Mouse (Mus musculus) embryonic fibroblast, embryonic 13.5 days (primary cell): ENCODE measurements around the gene Olfr972. TPM values are rescaled to one million over a fixed set of nuclear protein-coding genes. Genes with fewer than 3 reads are reported as not detected.
"Not testable (repeated sequence)": the region's sequence is repeated elsewhere in the genome, so short reads cannot be mapped to it uniquely, and the experiment has no call there.

Experiments
- H3K27ac ChIP-seq: 2 replicates; pipeline ENCODE4 v1.5.1; 2012; ENCODE audit warnings: low read length, control low read depth, inconsistent platforms; ENCODE audit not compliant: insufficient read depth
- H3K4me1 ChIP-seq: 2 replicates; pipeline ENCODE4 v1.6.1; 2011; ENCODE audit warnings: low read length; ENCODE audit not compliant: control insufficient read depth, insufficient read depth
- H3K4me3 ChIP-seq: 2 replicates; pipeline ENCODE4 v1.5.1; 2011; ENCODE audit warnings: mild to moderate bottlenecking, control low read depth, low read length; ENCODE audit not compliant: insufficient read depth
- CTCF ChIP-seq: IDR thresholded peaks from 2 replicates; pipeline ENCODE4 v1.5.1; 2011; ENCODE audit warnings: mild to moderate bottlenecking, control low read depth, low read length, moderate library complexity, borderline replicate concordance; ENCODE audit not compliant: insufficient read depth
- POLR2A ChIP-seq: IDR thresholded peaks from 2 replicates; pipeline ENCODE4 v1.6.1; 2011; ENCODE audit warnings: low read depth, mild to moderate bottlenecking, control low read depth, low read length, moderate library complexity
- polyA plus RNA-seq: library from polyadenylated mRNA; stranded (reverse); fragments of >200 nt; gene quantifications from 2 replicates; pipeline ENCODE4 v1.2.4, GENCODE M21; 2011; ENCODE audit warnings: low read depth; ENCODE audit not compliant: missing spikeins, insufficient read length

Olfr972 gene
- polyA plus RNA-seq: not detected in 2 replicates

GRCm38 (mm10) chr9:39866122-39866521 is at the start of gene Olfr972:
Gene Olfr972 (plus strand): TSS chr9:39866422.
- TF ChIP-seq POLR2A: no peak
- TF ChIP-seq CTCF: no peak
- Histone ChIP-seq H3K27ac (no peak within 1 kb of the TSS), H3K4me3 (no peak within 1 kb of the TSS), H3K4me1 (no peaks in the 10 kb centered on the region)

- H3K27ac ChIP-seq, H3K4me3 ChIP-seq, H3K4me1 ChIP-seq: not testable (repeated sequence)
Measured at GRCm38 (mm10) chr9:39836576-39836975, 29.6 kb upstream of the Olfr972 start, which contains the start of gene Olfr971. Gene Olfr971 (plus strand): TSS chr9:39836876.

- not testable (repeated sequence) for H3K4me1 ChIP-seq, H3K27ac ChIP-seq, H3K4me3 ChIP-seq
Measured at GRCm38 (mm10) chr9:39871986-39872385, 5.8 kb downstream of the Olfr972 start.

GRCm38 (mm10) chr9:39877541-39878396 is 11.5 kb downstream of the Olfr972 start:
- H3K4me3 ChIP-seq, H3K27ac ChIP-seq, H3K4me1 ChIP-seq: not testable (repeated sequence)

- Histone ChIP-seq H3K4me3 (no peak overlapping the region), H3K4me1 (no peaks in the 10 kb centered on the region), H3K27ac (no peak overlapping the region)
- TF ChIP-seq POLR2A: no peak
- no peak for TF ChIP-seq CTCF
Measured at GRCm38 (mm10) chr9:39905106-39905505, 38.9 kb downstream of the Olfr972 start.

GRCm38 (mm10) chr9:39907036-39907435 is 40.8 kb downstream of the Olfr972 start, which contains the start of gene Olfr229:
Gene Olfr229 (plus strand): TSS chr9:39907336.
- TF ChIP-seq POLR2A (no peak), CTCF (no peak)
- no peak within 1 kb of the TSS for H3K4me3 ChIP-seq
- H3K4me1 ChIP-seq: no peaks in the 10 kb centered on the region
- no peak within 1 kb of the TSS for H3K27ac ChIP-seq

GRCm38 (mm10) chr9:39909939-39910338 is 43.7 kb downstream of the Olfr972 start:
- H3K27ac ChIP-seq: no peak overlapping the region
- no peaks in the 10 kb centered on the region for H3K4me1 ChIP-seq
- no peak overlapping the region for H3K4me3 ChIP-seq
- no peak for TF ChIP-seq CTCF
- no peak for TF ChIP-seq POLR2A

Other genes starting within 250 kb of the Olfr972 start
- not detected in 2 replicates for gene Olfr960, start 245.0 kb upstream of the Olfr972 start, polyA plus RNA-seq
- gene Olfr961, start 221.3 kb upstream of the Olfr972 start, polyA plus RNA-seq: not detected in 2 replicates
- not detected in 2 replicates for gene Olfr963, start 199.2 kb upstream of the Olfr972 start, polyA plus RNA-seq
- gene Olfr149, start 159.3 kb upstream of the Olfr972 start, polyA plus RNA-seq: not detected in 2 replicates
- gene Olfr965, start 155.1 kb upstream of the Olfr972 start, polyA plus RNA-seq: not detected in 2 replicates
- not detected in 2 replicates for gene Olfr150, start 135.4 kb upstream of the Olfr972 start, polyA plus RNA-seq
- gene Olfr967, start 120.2 kb upstream of the Olfr972 start, polyA plus RNA-seq: not detected in 2 replicates
- not detected in 2 replicates for gene Olfr968, start 83.2 kb upstream of the Olfr972 start, polyA plus RNA-seq
- not detected in 2 replicates for gene Olfr969, start 75.5 kb upstream of the Olfr972 start, polyA plus RNA-seq
- gene Olfr970, start 57.6 kb upstream of the Olfr972 start, polyA plus RNA-seq: not detected in 2 replicates
- not detected in 2 replicates for gene Olfr971, start 29.5 kb upstream of the Olfr972 start, polyA plus RNA-seq
- not detected in 2 replicates for gene Olfr229, start 40.9 kb downstream of the Olfr972 start, polyA plus RNA-seq
- gene Olfr974, start 71.1 kb downstream of the Olfr972 start, polyA plus RNA-seq: not detected in 2 replicates
- gene Olfr975, start 85.6 kb downstream of the Olfr972 start, polyA plus RNA-seq: not detected in 2 replicates
- not detected in 2 replicates for gene Olfr976, start 94.7 kb downstream of the Olfr972 start, polyA plus RNA-seq
- gene Olfr978, start 125.7 kb downstream of the Olfr972 start, polyA plus RNA-seq: not detected in 2 replicates
- gene Olfr979, start 137.0 kb downstream of the Olfr972 start, polyA plus RNA-seq: not detected in 2 replicates
- gene Olfr980, start 143.2 kb downstream of the Olfr972 start, polyA plus RNA-seq: not detected in 2 replicates
- gene Olfr981, start 155.0 kb downstream of the Olfr972 start, polyA plus RNA-seq: not detected in 2 replicates
- gene Olfr982, start 207.4 kb downstream of the Olfr972 start, polyA plus RNA-seq: not detected in 2 replicates
- not detected in 2 replicates for gene Olfr983, start 227.2 kb downstream of the Olfr972 start, polyA plus RNA-seq
- gene Olfr984, start 247.8 kb downstream of the Olfr972 start, polyA plus RNA-seq: not detected in 2 replicates